Mouse (Mus musculus) lung, adult 2 months (tissue): ENCODE measurements at regions not wholly inside any gene's neighbourhood (a gene's known extent, or its start where the extent isn't known, plus 50 kb on each side); places are given as distances from the start of the nearest gene placed in this dataset.

Experiments
- CTCF ChIP-seq: fragments of 200-500 bp; IDR thresholded peaks from 2 replicates; pipeline ENCODE4 v1.5.1; 2011; ENCODE audit warnings: mild to moderate bottlenecking, low read length, control low read depth; ENCODE audit not compliant: insufficient read depth
- POLR2A ChIP-seq: fragments of 200-500 bp; IDR thresholded peaks from 2 replicates; pipeline ENCODE4 v1.6.1; 2011; ENCODE audit warnings: low read depth, mild to moderate bottlenecking, control low read depth, low read length, borderline replicate concordance; ENCODE audit errors: extremely low read depth

DNA sequence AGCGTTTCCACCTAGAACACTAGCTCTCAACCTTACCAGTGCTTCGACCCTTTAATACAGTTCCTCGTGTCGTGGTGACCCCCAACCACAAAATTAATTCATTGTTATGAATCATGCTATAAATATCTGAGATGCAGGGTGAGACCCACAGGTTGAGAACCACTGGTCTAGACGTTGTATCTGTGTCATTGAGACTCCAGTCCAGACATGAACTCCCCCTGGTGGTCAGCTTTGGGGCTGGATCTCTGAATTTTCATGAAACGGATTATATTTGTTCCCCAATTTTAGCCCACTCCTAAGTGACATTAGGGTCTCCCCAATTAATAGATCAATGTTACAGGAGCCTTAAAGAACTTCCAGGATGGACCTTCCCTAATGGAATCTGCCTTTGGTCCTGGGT is 81.3 kb upstream of the Tmem150c start:
- TF ChIP-seq POLR2A = no peak
- TF ChIP-seq CTCF = peak; percentile 55
